Mouse (Mus musculus): ENCODE measurements around the gene Pdia6.
A peak's percentile ranks its signal among the peaks of the same experiment; 100 is the strongest.

Pdia6 gene

GRCm38 (mm10) chr12:17265971-17266672 is at the start of gene Pdia6:
Gene Pdia6 (plus strand): TSS chr12:17266545.
- TF ChIP-seq GATA4 (IDR thresholded peaks at IDR 0.05; ENCODE audit: insufficient replicate concordance, low read length), result no peak

- no peak for TF ChIP-seq GATA4 (IDR thresholded peaks at IDR 0.05; ENCODE audit: insufficient replicate concordance, low read length)
Measured at GRCm38 (mm10) chr12:17218390-17218789, 48.0 kb upstream of the Pdia6 start.

GRCm38 (mm10) chr12:17219107-17219506 is 47.2 kb upstream of the Pdia6 start:
- no peak for TF ChIP-seq GATA4 (IDR thresholded peaks at IDR 0.05; ENCODE audit: insufficient replicate concordance, low read length)

GRCm38 (mm10) chr12:17220631-17221030 is 45.7 kb upstream of the Pdia6 start:
- TF ChIP-seq GATA4 (IDR thresholded peaks at IDR 0.05; ENCODE audit: insufficient replicate concordance, low read length), result no peak

GRCm38 (mm10) chr12:17221891-17222428 is 44.4 kb upstream of the Pdia6 start:
- TF ChIP-seq GATA4 (IDR thresholded peaks at IDR 0.05; ENCODE audit: insufficient replicate concordance, low read length), result no peak

GRCm38 (mm10) chr12:17223050-17223449 is 43.3 kb upstream of the Pdia6 start:
- TF ChIP-seq GATA4 (IDR thresholded peaks at IDR 0.05; ENCODE audit: insufficient replicate concordance, low read length), result no peak

GRCm38 (mm10) chr12:17225012-17225411 is 41.3 kb upstream of the Pdia6 start:
- TF ChIP-seq GATA4 (IDR thresholded peaks at IDR 0.05; ENCODE audit: insufficient replicate concordance, low read length), result peak; percentile 32; the same call in 1 of the 2 replicates

GRCm38 (mm10) chr12:17227903-17228302 is 38.4 kb upstream of the Pdia6 start:
- no peak for TF ChIP-seq GATA4 (IDR thresholded peaks at IDR 0.05; ENCODE audit: insufficient replicate concordance, low read length)

GRCm38 (mm10) chr12:17230581-17230980 is 35.8 kb upstream of the Pdia6 start:
- TF ChIP-seq GATA4 (IDR thresholded peaks at IDR 0.05; ENCODE audit: insufficient replicate concordance, low read length), result no peak

- no peak for TF ChIP-seq GATA4 (IDR thresholded peaks at IDR 0.05; ENCODE audit: insufficient replicate concordance, low read length)
Measured at GRCm38 (mm10) chr12:17231513-17231912, 34.8 kb upstream of the Pdia6 start.

- TF ChIP-seq GATA4 (IDR thresholded peaks at IDR 0.05; ENCODE audit: insufficient replicate concordance, low read length), result no peak
Measured at GRCm38 (mm10) chr12:17235535-17236313, 30.6 kb upstream of the Pdia6 start.

- TF ChIP-seq GATA4 (IDR thresholded peaks at IDR 0.05; ENCODE audit: insufficient replicate concordance, low read length), result no peak
Measured at GRCm38 (mm10) chr12:17238588-17239427, 27.5 kb upstream of the Pdia6 start.

GRCm38 (mm10) chr12:17239428-17239688 is 27.0 kb upstream of the Pdia6 start:
- no peak for TF ChIP-seq GATA4 (IDR thresholded peaks at IDR 0.05; ENCODE audit: insufficient replicate concordance, low read length)

- no peak for TF ChIP-seq GATA4 (IDR thresholded peaks at IDR 0.05; ENCODE audit: insufficient replicate concordance, low read length)
Measured at GRCm38 (mm10) chr12:17241016-17241415, 25.3 kb upstream of the Pdia6 start.

- TF ChIP-seq GATA4 (IDR thresholded peaks at IDR 0.05; ENCODE audit: insufficient replicate concordance, low read length), result no peak
Measured at GRCm38 (mm10) chr12:17241614-17242013, 24.7 kb upstream of the Pdia6 start.
